Comparison of ENCODE assay signal across 8 mouse cellular contexts in the genomic region with DNA sequence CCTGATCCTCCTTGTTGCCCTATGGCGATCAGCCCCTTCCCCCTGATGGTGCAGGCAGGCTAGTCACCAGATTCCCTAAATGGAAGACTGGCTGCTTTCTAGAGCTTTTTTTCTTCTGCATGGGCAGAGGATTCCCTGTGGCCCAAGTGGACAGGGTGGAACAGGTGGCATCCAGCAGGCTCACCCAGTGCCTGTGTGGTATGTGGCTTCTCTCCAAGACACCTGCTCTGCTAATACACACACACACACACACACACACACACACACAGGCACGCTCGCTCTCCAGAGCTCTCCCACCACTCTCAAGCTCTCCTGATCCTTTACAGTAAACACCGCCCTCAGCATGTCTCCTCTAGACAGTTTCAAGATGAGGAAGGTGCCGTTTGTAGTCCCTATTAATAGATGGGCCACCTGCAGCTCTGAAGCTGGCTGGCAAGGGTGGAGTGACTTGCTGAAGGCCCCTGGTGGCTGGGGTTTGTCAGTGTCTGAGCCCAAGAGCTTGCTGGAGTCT.
DNase-seq lines count a peak whose midpoint lies in the region; ATAC-seq and TF ChIP-seq lines count a peak whose summit lies in the region.

No protein-coding gene starts in this region.

- H3K4me3 ChIP-seq in forebrain, embryonic 10.5 days = no peak overlapping the region
- H3K4me3 ChIP-seq in forebrain, embryonic 16.5 days (replicated peaks; ENCODE audit: low read length) = no peak overlapping the region
- H3K4me3 ChIP-seq in intestine, postnatal 0 days (ENCODE audit: low read depth, low read length) = no peak overlapping the region
- no peak overlapping the region for H3K4me3 ChIP-seq in lung, embryonic 15.5 days

- no peak overlapping the region for H3K4me2 ChIP-seq in forebrain, embryonic 16.5 days (ENCODE audit: low read length)
- no peak overlapping the region for H3K4me2 ChIP-seq in intestine, postnatal 0 days (replicated peaks; ENCODE audit: low read depth)
- H3K4me2 ChIP-seq in lung, embryonic 15.5 days = peak overlapping the region; percentile 4; the same call in 1 of the 2 replicates

- peaks cover 98% of the 10 kb centered on the region for H3K27me3 ChIP-seq in forebrain, embryonic 10.5 days (ENCODE audit: poor library complexity, severe bottlenecking)
- H3K27me3 ChIP-seq in forebrain, embryonic 16.5 days (replicated peaks; ENCODE audit: control insufficient read depth, insufficient read depth, low read length) = peaks cover 14% of the 10 kb centered on the region
- H3K27me3 ChIP-seq in intestine, postnatal 0 days (replicated peaks; ENCODE audit: control insufficient read depth, insufficient read depth, low read length) = no peaks in the 10 kb centered on the region
- H3K27me3 ChIP-seq in lung, embryonic 15.5 days = no peaks in the 10 kb centered on the region

- peaks cover 68% of the 10 kb centered on the region for H3K4me1 ChIP-seq in forebrain, embryonic 10.5 days
- H3K4me1 ChIP-seq in forebrain, embryonic 16.5 days (replicated peaks; ENCODE audit: control insufficient read depth, insufficient read depth, low read length) = peaks cover 9% of the 10 kb centered on the region
- no peaks in the 10 kb centered on the region for H3K4me1 ChIP-seq in intestine, postnatal 0 days (replicated peaks; ENCODE audit: control insufficient read depth, insufficient read depth, low read length)
- H3K4me1 ChIP-seq in lung, embryonic 15.5 days = peaks cover 39% of the 10 kb centered on the region

- WGBS in forebrain, embryonic 10.5 days = 74% methylated on average over 5 of the region's 5 CpGs
- 64% methylated on average over 5 of the region's 5 CpGs for WGBS in forebrain, embryonic 16.5 days
- 52% methylated on average over 5 of the region's 5 CpGs for WGBS in intestine, postnatal 0 days
- WGBS in lung, embryonic 15.5 days = 31% methylated on average over 5 of the region's 5 CpGs

- no peak for ATAC-seq in forebrain, embryonic 16.5 days
- ATAC-seq in intestine, postnatal 0 days = peak; percentile 45
- ATAC-seq in lung, embryonic 15.5 days (ENCODE audit: borderline replicate concordance, extremely low read depth, low FRiP score, low TSS enrichment) = peak; percentile 46; the same call in 1 of the 2 replicates
- no peak for ATAC-seq in erythroid progenitor cell, adult 5-6 weeks (replicated peaks; ENCODE audit: low FRiP score, poor library complexity, severe bottlenecking)

- peak overlapping the region; percentile 58 for H3K27ac ChIP-seq in forebrain, embryonic 10.5 days
- H3K27ac ChIP-seq in forebrain, embryonic 16.5 days (ENCODE audit: low read length) = no peak overlapping the region
- H3K27ac ChIP-seq in intestine, postnatal 0 days (ENCODE audit: low read depth, low read length) = no peak overlapping the region
- peak overlapping the region; percentile 85 for H3K27ac ChIP-seq in lung, embryonic 15.5 days

- TF ChIP-seq CTCF in intestine, postnatal 0 days (IDR thresholded peaks at IDR 0.05; ENCODE audit: low read depth) = peak; percentile 55

- H3K36me3 ChIP-seq in forebrain, embryonic 10.5 days (replicated peaks) = no peaks in the 10 kb centered on the region
- no peaks in the 10 kb centered on the region for H3K36me3 ChIP-seq in forebrain, embryonic 16.5 days (ENCODE audit: control insufficient read depth, insufficient read depth)
- H3K36me3 ChIP-seq in intestine, postnatal 0 days (ENCODE audit: control insufficient read depth, insufficient read depth) = no peaks in the 10 kb centered on the region
- no peaks in the 10 kb centered on the region for H3K36me3 ChIP-seq in lung, embryonic 15.5 days

- no peak overlapping the region for H3K9ac ChIP-seq in forebrain, embryonic 16.5 days (replicated peaks; ENCODE audit: low read depth, low read length)
- no peak overlapping the region for H3K9ac ChIP-seq in intestine, postnatal 0 days (ENCODE audit: low read depth, low read length)
- no peak overlapping the region for H3K9ac ChIP-seq in lung, embryonic 15.5 days

- no peaks in the 10 kb centered on the region for H3K9me3 ChIP-seq in forebrain, embryonic 10.5 days
- no peaks in the 10 kb centered on the region for H3K9me3 ChIP-seq in forebrain, embryonic 16.5 days (ENCODE audit: control insufficient read depth, low read length)
- no peaks in the 10 kb centered on the region for H3K9me3 ChIP-seq in intestine, postnatal 0 days (ENCODE audit: control insufficient read depth)
- H3K9me3 ChIP-seq in lung, embryonic 15.5 days = no peaks in the 10 kb centered on the region

- no peak for DNase-seq in forebrain, embryonic 10.5 days (ENCODE audit: extremely low spot score, low spot score)
- DNase-seq in WW6 (ENCODE audit: low read depth, low spot score) = peak; percentile 46
- peak; percentile 60 to 76 for DNase-seq in thymus, adult 18-20 months
- DNase-seq in layer of hippocampus, adult 18-20 months (ENCODE audit: low spot score in 2 of 2) = no peak

Comparison
In these comparisons a context has a peak if more than half of its experiments do, and no peak if none do; other contexts are left out.
1. H3K27ac ChIP-seq: peak in forebrain, embryonic 10.5 days (single experiment) and lung, embryonic 15.5 days (single experiment); none in forebrain, embryonic 16.5 days (single experiment) and intestine, postnatal 0 days (single experiment).
2. DNase-seq: peak in WW6 (single experiment) and thymus, adult 18-20 months (2 of 2); none in forebrain, embryonic 10.5 days (single experiment) and layer of hippocampus, adult 18-20 months (0 of 2).
3. ATAC-seq: peak in intestine, postnatal 0 days (single experiment) and lung, embryonic 15.5 days (single experiment); none in forebrain, embryonic 16.5 days (single experiment) and erythroid progenitor cell, adult 5-6 weeks (single experiment).